Mouse (Mus musculus) gastrocnemius, postnatal 4 days (tissue): ENCODE measurements around the gene Rnf44. TPM values are rescaled to one million over a fixed set of nuclear protein-coding genes. Genes with fewer than 3 reads are reported as not detected.
A peak's percentile ranks its signal among the peaks of the same experiment; 100 is the strongest.

ENCODE experiments used
- DNase-seq, 2 experiments: peaks; one replicate each; pipeline ENCODE4 v3.0.0; 2021 to 2022; ENCODE audit warnings: low spot score in 2 of 2, mixed read lengths in 2 of 2
- total RNA-seq, 2 experiments: library from RNA; stranded (reverse); gene quantifications; 2 replicates each; pipeline ENCODE4 v1.2.3; 2021

Rnf44 gene
- total RNA-seq, 2 experiments from 2014 or later: 50.3 to 51.0 TPM

DNA sequence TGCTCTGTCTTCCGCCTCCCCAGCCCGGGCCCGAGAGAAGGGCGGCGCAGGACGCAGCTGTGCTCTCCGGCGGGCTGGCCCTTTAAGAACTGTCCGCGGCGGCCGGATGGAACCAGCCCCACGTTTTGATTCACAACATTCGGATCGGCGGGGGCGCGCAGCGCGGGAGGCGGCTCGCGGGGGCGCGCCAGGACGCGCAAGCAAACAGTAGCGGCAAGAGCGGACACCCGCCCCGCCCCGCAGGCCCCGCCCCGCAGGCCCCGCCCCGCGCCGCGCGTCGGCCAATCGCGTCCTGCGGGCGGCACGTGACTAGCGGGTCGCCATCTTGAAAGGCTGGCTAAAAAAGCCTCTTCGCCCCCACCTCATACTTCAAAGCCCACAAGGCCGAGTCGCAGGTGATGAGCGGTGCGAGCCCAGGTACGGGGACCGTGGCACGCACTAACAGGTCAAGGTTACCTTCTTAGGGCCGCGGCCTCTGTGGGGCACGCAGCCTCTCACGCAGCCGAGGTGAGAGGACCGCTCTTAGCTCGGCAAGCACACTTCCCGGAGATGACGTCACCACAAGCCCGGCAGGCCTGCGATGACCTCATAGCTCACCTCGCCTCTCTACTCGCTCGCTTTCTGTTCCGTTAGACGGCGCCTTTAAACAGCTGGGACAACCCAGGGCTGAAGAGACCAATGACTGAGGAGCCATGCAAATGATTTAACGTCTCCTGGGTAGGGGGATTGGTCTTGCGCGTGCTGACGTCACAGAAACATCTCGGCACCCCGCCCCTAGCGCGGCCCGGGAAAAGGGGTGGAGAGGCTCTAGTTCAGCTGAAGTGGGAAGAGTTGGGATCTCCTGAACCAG is 5.9 kb downstream of the Rnf44 start:
- peak; percentile 96 to 99 for DNase-seq

DNA sequence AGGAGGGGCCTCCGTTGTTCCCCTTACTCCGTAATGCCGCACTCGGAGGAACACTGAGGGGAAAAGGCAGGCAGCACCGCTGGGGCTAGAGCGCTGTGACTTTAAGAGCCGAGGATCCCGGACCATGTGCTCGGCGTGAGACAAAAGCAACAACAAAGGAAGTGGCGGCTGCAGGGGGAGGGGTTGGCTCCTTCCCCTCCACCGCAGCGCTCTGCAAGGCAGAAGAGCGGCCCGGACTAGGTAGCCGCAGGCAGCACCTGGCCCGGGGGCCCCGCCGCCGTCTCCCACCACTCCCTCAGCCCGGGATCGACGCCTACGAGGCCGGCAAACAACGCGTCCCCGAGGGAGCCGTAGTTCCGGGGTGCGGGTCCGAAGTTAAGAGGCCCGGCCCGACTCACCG is 6.6 kb downstream of the Rnf44 start:
- DNase-seq: peak; percentile 47 to 79

DNA sequence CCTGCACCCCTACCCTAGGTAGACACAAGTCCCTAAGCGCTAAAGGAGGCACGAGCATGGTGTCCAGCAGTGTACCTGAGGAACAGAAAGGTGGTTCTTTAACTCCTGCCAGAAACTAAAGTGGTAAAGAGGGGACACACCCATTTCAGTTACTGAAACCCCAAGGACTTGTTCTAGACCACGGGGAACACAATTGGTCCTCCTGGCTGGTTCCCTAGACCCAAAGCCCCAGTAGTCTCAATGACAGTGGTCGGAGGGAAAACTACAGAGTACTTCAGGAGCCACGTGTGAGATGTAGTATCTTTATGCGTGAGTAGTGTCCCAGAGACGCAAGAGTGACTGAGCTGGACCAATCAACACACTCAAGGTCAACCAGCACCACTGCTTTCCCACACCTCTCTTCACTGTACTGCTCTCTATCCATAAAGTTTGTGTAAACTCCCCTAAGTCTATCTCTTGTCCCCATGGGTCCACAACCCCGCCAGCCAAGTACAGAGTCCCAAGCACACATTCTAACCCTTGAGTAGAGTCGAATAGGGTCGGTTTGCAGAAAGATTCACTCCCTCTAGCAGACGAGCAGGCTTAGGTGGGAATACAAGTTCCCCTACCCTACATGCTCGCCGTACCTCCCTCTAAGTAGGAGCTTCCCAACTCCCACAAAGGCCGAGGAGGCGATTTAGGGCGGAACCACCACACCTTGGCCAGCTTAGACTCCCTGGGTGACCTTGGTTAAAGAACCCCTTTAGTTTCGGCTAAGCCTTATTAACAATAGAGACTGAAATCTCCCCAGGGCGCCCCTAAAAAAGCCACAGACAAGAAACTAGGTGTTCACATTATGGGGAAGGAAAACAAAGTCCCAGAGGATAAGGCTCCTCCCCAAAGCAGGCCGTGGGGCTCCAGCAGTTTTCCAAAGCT is 7.3 kb downstream of the Rnf44 start:
- no peak for DNase-seq

DNA sequence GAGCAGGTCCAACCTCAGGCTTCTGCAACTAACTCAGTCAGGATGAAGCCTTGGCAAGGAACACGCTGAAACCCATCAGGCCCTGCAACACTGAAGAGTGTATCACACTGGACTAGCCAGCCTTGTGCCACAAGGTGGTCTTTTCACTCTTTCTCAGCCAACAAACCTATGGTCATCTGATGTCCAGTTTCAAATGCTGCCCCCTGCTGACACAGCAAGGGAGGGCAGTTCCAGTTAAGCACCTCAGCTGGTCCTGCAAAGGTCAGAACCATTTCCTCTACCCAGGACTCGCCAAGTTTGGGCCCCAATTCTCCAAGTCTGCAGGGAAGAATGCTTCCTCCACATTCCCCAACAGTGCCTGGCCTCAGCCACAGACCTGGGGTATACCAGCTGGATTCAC is 8.5 kb downstream of the Rnf44 start:
- peak in 1 of 2 experiments; percentile 32 for DNase-seq

DNA sequence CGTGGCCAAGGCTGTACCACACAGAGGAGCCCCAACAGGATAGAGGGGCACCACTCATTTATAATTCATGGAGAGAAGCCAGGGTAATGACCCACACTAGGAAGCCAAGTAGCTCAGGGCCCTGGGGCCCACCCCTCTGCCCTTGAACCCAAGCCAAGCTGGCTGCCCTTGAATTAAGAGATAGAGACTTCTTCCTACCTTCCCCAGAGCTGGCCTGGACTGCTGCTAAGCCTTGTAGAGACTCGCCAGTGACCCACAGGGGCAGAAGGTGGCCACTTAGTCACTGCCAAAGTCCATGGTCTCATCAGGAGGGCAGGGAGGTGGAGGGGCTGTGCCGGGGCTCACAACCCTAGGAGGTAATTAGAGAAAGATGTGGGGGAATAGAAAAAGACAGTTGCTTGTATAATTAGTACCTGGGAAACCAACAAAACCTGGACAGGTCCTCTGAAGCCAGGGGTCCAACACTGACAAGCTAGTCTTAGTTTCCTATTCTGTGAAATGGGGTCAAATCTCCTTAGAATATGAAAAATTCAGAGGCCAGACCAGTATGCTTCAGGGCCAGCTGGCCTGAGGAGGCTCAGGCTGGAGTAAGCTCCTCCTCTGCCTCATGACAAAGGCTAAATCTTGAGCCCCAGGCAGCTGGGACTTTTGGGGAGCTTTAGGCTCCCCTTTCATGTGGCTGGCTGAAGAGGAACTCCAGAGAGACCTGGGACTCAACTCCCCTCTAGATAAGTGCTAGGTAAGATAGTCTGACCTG is 9.4 kb downstream of the Rnf44 start:
- no peak for DNase-seq

DNA sequence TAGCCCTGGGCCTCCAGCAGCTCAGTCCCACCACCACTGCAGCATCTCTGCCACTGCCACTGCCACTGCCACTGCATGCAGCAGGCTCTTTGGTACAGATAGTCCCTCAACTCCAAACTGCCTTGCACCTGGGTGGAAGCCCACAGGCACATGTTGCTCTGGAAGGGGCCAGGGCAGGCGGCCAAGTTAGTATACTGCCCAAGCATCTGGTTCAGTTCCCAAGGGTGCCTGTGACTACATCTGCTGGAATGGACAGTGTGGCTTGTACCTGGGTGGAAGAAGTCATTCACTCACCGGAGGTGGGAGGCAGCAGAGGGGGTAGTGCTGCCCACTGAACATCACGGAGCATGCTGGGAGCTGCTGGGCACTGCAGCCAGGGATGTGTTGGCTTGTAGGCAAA is 10.4 kb downstream of the Rnf44 start:
- DNase-seq: no peak

DNA sequence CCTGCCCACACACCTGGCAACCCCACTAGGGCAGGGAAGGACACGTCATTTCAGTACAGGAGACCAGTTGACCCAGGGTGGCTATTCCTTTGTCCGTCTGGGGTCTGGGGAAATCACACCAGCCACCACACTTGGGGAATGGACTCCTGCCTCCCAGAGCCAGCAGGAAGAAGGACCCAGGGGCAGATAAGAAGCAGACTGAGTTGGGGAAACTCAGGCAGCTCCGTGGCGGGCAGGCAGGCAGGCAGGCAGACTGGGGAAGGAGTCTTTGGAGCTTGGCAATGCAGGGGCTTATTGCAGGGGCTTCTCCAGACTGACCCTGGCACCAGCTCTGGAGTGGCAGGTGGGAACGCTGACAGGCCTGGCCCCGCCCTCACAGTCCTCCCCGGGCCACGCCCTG is 12.4 kb downstream of the Rnf44 start:
- no peak for DNase-seq

DNA sequence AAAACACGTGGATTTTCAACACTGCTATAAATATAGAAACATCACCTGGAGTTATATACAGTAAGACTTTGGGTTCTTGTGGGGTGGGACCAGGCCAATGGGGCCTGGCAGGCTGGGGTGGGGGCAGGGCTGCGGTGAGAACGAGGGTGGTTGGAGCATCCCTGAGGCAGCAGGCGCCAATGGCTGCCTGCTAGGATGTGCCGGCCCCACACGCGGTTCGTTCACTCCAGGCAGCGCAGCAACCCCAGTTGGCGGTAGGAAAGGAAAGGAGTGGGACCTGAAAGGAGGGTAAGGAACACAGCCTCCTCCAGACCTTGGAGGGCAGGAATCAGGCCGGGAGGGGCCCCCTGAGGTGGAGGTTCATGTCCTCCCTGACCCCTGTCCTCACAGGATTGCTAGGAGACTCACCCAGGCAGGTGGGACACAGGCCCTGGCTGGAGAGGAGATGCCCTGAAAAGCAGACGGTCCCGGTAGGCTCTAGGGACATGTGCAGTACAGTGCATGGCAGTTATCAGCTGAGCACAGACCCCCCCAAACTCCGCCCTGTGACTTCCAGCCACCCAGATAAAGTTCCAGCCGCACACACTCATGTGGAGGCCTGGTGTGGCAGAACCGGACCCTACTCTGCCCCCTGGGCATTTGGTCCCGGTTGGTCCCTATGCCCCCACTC is 13.4 kb downstream of the Rnf44 start:
- no peak for DNase-seq

DNA sequence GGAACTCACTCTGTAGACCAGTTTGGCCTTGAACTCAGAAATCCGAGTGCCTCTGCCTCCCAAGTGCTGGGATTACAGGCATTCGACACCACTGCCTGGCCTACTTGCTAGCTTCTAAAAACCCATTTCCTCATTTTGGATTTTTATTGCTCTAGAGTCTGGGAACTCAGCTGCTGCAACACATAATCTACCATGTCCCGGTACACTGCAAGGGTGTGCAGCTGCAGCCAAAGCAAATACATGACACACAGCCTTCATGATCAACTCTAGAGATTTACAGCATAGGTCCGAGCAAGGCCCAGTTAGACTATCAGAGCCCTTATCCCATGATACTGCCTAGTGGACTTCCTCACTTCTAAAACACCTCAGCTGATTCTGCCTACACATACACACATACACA is 15.4 kb downstream of the Rnf44 start:
- DNase-seq: no peak

DNA sequence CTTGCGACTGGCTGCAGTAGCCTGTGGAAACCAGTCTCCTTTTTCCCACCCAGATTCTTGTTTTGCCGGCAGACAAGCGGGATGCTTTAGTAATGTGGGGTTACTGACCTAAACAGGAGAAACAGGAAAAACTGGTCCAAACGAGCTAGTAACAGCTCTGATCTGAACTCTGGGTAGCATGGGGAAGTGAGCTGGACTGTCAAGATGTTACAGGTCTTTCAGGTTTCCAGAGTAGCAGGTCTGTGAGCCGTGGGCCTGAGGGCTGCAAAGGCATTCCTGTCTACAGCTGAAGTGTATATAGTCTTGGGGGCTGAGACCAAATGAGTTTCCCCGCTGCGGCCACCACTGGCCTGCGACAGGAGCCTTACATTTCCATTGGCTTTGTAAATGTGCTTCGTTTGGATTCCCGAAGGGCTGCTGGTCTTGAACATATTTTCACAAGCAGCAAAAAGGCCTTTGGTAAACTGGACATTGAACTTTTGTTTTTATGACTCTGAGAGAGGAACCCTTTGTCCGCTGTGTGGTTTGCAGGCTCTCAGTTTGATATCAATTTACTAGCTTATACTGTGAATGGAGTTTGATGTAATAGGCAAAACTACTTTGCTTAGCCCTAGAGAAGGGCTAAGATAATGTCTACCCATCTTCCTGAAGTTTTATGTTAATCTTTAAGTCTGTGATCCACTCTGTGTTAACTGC is 17.7 kb downstream of the Rnf44 start:
- no peak for DNase-seq

DNA sequence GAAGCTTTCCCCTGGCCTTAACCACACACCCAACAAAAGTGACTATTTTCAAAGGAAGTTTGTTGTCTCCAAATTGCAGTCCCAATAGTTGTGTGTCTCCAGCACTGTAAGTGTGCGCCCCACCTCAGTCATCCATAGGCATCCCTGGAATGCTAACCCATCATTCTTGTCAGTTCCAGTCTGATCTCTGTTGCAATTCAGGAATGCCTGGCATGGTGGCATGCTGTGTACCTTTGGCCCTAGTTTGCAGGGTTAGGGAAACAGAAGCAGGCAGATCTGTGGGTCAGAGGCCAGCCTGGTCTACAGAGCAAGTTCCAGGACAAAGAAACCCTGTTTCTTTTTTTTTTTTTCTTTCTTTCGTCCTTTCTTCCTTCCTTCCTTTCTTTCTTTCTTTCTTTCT is 23.2 kb downstream of the Rnf44 start:
- no peak for DNase-seq

DNA sequence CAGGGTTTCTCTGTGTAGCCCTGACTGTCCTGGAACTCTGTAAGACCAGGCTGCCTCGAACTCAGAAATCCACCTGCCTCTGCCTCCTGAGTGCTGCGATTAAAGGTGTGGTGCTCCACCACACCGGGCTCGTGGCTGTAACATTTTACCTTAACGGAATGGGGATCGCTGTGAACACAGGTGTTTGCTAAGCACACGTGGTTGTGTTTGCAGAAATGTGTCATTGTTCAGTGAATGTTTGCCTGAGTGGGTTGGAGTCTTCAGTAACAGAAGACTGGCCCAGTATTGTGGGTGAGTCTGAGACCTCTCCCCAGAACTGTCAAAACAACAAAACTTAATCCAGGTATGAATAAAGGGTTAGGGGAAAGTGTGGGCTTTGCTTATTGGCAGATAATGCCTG is 28.6 kb downstream of the Rnf44 start:
- no peak for DNase-seq

DNA sequence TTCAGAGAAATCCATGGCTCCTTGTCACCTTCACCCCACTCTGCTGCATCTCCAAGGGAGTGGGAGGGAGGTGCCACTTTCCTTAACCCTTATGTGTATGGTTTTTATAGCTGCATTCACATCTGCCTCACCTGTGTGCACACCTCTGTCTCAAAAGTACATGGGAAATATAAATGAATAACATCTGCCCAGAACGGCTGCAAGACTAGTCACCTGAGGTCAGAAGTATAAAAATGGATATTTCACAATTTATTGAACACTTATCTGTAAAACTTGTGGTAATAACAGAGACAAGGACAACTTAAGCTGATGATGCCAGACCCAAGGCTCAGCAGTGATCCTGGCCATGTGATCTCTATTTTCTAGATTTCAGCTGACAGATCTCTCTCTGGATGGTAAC is 29.2 kb downstream of the Rnf44 start:
- DNase-seq: no peak

DNA sequence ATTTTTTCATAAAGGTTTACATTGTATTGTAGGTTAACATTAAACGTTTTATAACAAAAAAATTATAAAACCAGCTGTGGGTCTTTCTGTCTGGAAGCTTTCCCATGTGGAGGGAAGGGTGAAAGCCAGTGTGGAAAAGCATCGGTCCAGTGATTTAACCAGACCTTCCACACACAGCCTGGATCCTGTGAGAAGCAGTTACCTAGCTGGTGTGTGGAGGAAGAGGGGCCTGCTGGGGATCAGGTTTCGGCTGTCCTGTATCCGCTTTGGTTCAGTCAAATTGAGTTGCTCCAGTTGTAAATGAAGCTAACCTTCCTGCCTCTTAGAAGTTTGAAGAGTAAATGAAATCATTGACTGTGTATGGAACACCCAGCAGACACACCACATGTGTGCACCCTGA is 29.7 kb downstream of the Rnf44 start:
- no peak for DNase-seq

DNA sequence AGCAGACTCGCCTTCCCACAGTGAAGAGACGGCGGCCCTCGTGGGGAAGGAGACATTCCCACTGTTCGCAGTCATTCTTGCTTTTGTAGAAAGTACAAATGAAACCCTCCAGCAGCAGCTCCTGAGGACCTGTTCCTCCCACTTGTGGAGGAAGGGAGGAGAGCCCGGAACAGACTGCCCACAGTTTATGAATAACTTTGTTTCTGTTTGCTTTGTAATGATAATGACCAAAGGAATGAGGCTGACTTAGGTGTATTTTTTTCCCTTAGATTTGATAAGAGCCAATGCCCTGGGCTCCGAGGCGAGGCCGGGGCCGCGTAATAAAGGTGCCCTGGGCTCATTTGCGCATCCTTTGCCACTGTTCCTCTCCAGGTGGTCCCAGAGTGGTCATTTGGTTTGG is 32.3 kb downstream of the Rnf44 start:
- no peak for DNase-seq

DNA sequence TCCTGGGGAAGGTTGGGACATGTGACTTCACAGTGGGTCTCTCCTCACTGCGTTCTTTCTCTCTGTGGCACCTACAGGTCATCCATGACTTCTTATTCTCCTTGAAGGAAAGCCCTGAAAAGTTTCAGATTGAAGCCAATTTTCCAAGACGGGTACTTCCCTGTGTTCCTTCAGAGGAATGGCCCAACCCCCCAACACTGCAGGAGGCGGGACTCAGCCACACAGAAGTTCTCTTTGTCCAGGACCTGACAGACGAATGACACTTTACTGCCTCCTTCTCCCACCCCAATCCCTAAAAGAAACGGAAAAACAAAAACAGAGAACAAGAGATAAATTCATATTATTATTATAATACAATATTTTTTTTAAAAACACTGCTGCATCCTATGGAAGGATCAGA is 32.8 kb downstream of the Rnf44 start:
- no peak for DNase-seq

DNA sequence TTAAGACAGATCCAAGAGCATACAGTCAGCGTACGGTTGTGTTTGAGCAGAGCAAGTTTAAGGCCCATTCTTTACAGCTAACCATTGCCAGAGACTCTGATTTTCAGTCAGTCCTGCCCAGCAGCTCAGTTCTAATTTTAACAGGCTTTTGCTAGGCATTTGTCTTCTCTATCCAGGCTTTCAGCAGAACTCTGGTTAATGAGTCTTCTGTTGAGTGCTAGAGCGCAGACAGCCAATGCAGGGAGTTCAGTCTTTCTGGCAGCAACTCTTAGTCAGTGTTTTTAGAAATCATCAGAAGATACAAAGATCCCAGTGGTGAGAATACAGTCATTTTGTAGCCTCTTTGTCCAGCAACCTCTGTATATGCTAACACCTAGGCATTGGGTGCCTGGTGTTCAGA is 43.2 kb downstream of the Rnf44 start:
- DNase-seq: no peak

DNA sequence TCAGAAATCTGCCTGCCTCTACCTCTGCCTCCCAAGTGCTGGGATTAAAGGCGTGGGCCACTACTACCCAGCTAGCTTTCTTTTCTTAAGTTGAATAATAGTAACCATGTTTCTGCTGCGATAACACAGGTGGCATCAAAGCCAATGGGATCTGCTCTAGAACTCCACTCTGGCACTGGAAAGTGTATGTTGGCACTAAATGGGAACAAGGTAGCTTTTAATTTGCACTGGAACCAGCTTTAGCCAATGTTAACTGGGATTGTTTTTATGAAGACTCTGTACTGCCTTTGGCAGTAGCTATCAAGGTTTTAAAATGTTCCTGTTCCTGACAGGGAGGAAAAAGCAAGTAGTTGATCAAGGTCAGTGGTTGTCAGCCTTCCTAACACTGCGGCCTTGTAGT is 58.7 kb downstream of the Rnf44 start:
- no peak for DNase-seq

DNA sequence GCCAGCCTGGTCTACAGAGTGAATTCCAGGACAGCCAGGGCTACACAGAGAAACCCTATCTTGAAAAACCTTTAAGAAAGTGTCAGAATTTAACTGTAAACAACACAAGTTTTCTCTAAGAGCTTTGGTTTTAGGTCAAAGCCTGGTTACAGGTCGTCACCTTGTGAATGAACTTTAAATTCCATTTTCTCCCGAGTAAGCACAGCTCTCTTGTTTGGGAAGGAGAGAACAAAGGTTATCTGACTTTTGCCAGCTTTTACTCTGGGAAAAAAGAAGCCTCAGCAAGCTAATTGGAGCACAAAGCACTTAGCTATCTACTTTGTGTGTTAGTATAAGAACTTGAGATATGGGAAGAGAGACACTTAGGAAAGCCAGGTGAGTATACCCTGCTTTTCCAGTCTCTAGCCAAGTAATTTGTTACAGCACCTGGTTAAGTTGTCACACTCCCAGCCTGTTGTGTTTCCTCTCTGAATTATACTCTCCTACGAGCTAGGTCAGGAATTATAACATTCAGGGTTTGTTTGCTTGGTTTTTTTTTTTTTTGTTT is 60.9 kb downstream of the Rnf44 start:
- DNase-seq: no peak
